Mouse (Mus musculus): ENCODE results near the gene Cdk4. TPM values are rescaled to one million over a fixed set of nuclear protein-coding genes. Genes with fewer than 3 reads are reported as not detected.

The Cdk4 gene
- polyA plus RNA-seq, 1 experiment from 2014 or later, result 718 TPM

GRCm38 (mm10) chr10:127077515-127077914 is 14.2 kb downstream of the Cdk4 start:
- Histone ChIP-seq H3K27ac (no peak overlapping the region), H3K9ac (no peak overlapping the region), H3K4me1 (replicated peaks) (peaks cover 38% of the 10 kb centered on the region), H3K4me2 (no peak overlapping the region), H3K9me3 (replicated peaks) (no peaks in the 10 kb centered on the region), H3K27me3 (peaks cover 76% of the 10 kb centered on the region), H3K4me3 (no peak overlapping the region), H3K36me3 (no peaks in the 10 kb centered on the region)
- no peak for ATAC-seq (replicated peaks; ENCODE audit: insufficient number of reproducible peaks, insufficient read depth, low FRiP score, low read depth)
- WGBS, result 11% methylated on average over 10 of the region's 10 CpGs

- peaks cover 82% of the 10 kb centered on the region for H3K27me3 ChIP-seq
- H3K9me3 ChIP-seq (replicated peaks), result no peaks in the 10 kb centered on the region
- peak overlapping the region; percentile 74 for H3K4me2 ChIP-seq
- 8% methylated on average over 10 of the region's 12 CpGs for WGBS
- H3K4me1 ChIP-seq (replicated peaks), result peaks cover 38% of the 10 kb centered on the region
- peak overlapping the region; percentile 48 for H3K4me3 ChIP-seq
- no peak overlapping the region for H3K27ac ChIP-seq
- no peak for ATAC-seq (replicated peaks; ENCODE audit: insufficient number of reproducible peaks, insufficient read depth, low FRiP score, low read depth)
- H3K9ac ChIP-seq, result no peak overlapping the region
- no peaks in the 10 kb centered on the region for H3K36me3 ChIP-seq
Observed at GRCm38 (mm10) chr10:127078001-127078676, 14.8 kb downstream of the Cdk4 start.

GRCm38 (mm10) chr10:127078677-127079575 is 15.6 kb downstream of the Cdk4 start:
- H3K9me3 ChIP-seq (replicated peaks), result no peaks in the 10 kb centered on the region
- peaks cover 38% of the 10 kb centered on the region for H3K4me1 ChIP-seq (replicated peaks)
- peaks cover 90% of the 10 kb centered on the region for H3K27me3 ChIP-seq
- no peak overlapping the region for H3K27ac ChIP-seq
- peak overlapping the region; percentile 48 for H3K4me3 ChIP-seq
- H3K9ac ChIP-seq, result peak overlapping the region; percentile 31
- no peaks in the 10 kb centered on the region for H3K36me3 ChIP-seq
- ATAC-seq (replicated peaks; ENCODE audit: insufficient number of reproducible peaks, insufficient read depth, low FRiP score, low read depth), result 0 out of 2 replicates have a peak, but pooled peaks have one; percentile 11
- H3K4me2 ChIP-seq, result peak overlapping the region; percentile 74
- 3% methylated on average over 49 of the region's 49 CpGs for WGBS

- Histone ChIP-seq H3K4me3 (peak overlapping the region; percentile 48), H3K27ac (no peak overlapping the region), H3K9ac (peak overlapping the region; percentile 31), H3K4me1 (replicated peaks) (peaks cover 38% of the 10 kb centered on the region), H3K27me3 (peaks cover 95% of the 10 kb centered on the region), H3K36me3 (no peaks in the 10 kb centered on the region), H3K9me3 (replicated peaks) (no peaks in the 10 kb centered on the region), H3K4me2 (peak overlapping the region; percentile 74)
- 8% methylated on average over 70 of the region's 70 CpGs for WGBS
- ATAC-seq (replicated peaks; ENCODE audit: insufficient number of reproducible peaks, insufficient read depth, low FRiP score, low read depth), result no peak
Observed at GRCm38 (mm10) chr10:127079665-127080391, 16.5 kb downstream of the Cdk4 start.

GRCm38 (mm10) chr10:127080901-127081780 is 17.8 kb downstream of the Cdk4 start:
- H3K36me3 ChIP-seq, result no peaks in the 10 kb centered on the region
- ATAC-seq (replicated peaks; ENCODE audit: insufficient number of reproducible peaks, insufficient read depth, low FRiP score, low read depth), result no peak
- WGBS, result 6% methylated on average over 48 of the region's 48 CpGs
- H3K4me2 ChIP-seq, result peak overlapping the region; percentile 59
- H3K9ac ChIP-seq, result 0 out of 2 replicates have a peak overlapping the region, but pooled peaks have one; percentile 25
- H3K27ac ChIP-seq, result no peak overlapping the region
- H3K4me1 ChIP-seq (replicated peaks), result peaks cover 38% of the 10 kb centered on the region
- H3K9me3 ChIP-seq (replicated peaks), result no peaks in the 10 kb centered on the region
- peak overlapping the region; percentile 48 for H3K4me3 ChIP-seq
- H3K27me3 ChIP-seq, result peaks cover 93% of the 10 kb centered on the region

- peaks cover 38% of the 10 kb centered on the region for H3K4me1 ChIP-seq (replicated peaks)
- no peaks in the 10 kb centered on the region for H3K9me3 ChIP-seq (replicated peaks)
- H3K36me3 ChIP-seq, result no peaks in the 10 kb centered on the region
- H3K27me3 ChIP-seq, result peaks cover 94% of the 10 kb centered on the region
- H3K4me2 ChIP-seq, result peak overlapping the region; percentile 59
- H3K4me3 ChIP-seq, result peak overlapping the region; percentile 48; the same call in 1 of the 2 replicates
- H3K9ac ChIP-seq, result no peak overlapping the region
- no peak for ATAC-seq (replicated peaks; ENCODE audit: insufficient number of reproducible peaks, insufficient read depth, low FRiP score, low read depth)
- no peak overlapping the region for H3K27ac ChIP-seq
- 28% methylated on average over 8 of the region's 8 CpGs for whole genome bisulfite sequencing
Observed at GRCm38 (mm10) chr10:127081996-127082620, 18.8 kb downstream of the Cdk4 start.

GRCm38 (mm10) chr10:127083292-127083914 is 20.1 kb downstream of the Cdk4 start:
- Histone ChIP-seq H3K27ac (no peak overlapping the region), H3K27me3 (peaks cover 92% of the 10 kb centered on the region), H3K4me2 (no peak overlapping the region), H3K36me3 (no peaks in the 10 kb centered on the region), H3K9ac (no peak overlapping the region), H3K4me1 (replicated peaks) (peaks cover 33% of the 10 kb centered on the region), H3K9me3 (replicated peaks) (no peaks in the 10 kb centered on the region), H3K4me3 (no peak overlapping the region)
- no peak for ATAC-seq (replicated peaks; ENCODE audit: insufficient number of reproducible peaks, insufficient read depth, low FRiP score, low read depth)
- 29% methylated on average over 8 of the region's 8 CpGs for WGBS

GRCm38 (mm10) chr10:127083915-127084306 is 20.6 kb downstream of the Cdk4 start:
- no peak overlapping the region for H3K9ac ChIP-seq
- peaks cover 92% of the 10 kb centered on the region for H3K27me3 ChIP-seq
- no peak overlapping the region for H3K27ac ChIP-seq
- H3K36me3 ChIP-seq, result no peaks in the 10 kb centered on the region
- 35% methylated on average over 5 of the region's 5 CpGs for WGBS
- no peak for ATAC-seq (replicated peaks; ENCODE audit: insufficient number of reproducible peaks, insufficient read depth, low FRiP score, low read depth)
- H3K4me3 ChIP-seq, result no peak overlapping the region
- H3K4me1 ChIP-seq (replicated peaks), result peaks cover 28% of the 10 kb centered on the region
- H3K4me2 ChIP-seq, result no peak overlapping the region
- no peaks in the 10 kb centered on the region for H3K9me3 ChIP-seq (replicated peaks)

- no peaks in the 10 kb centered on the region for H3K36me3 ChIP-seq
- H3K27ac ChIP-seq, result no peak overlapping the region
- H3K4me1 ChIP-seq (replicated peaks), result peaks cover 16% of the 10 kb centered on the region
- WGBS, result 79% methylated on average over 9 of the region's 9 CpGs
- no peak for ATAC-seq (replicated peaks; ENCODE audit: insufficient number of reproducible peaks, insufficient read depth, low FRiP score, low read depth)
- H3K4me3 ChIP-seq, result no peak overlapping the region
- no peak overlapping the region for H3K9ac ChIP-seq
- no peaks in the 10 kb centered on the region for H3K9me3 ChIP-seq (replicated peaks)
- peaks cover 92% of the 10 kb centered on the region for H3K27me3 ChIP-seq
- H3K4me2 ChIP-seq, result no peak overlapping the region
Observed at GRCm38 (mm10) chr10:127085052-127085451, 21.7 kb downstream of the Cdk4 start.

- Histone ChIP-seq H3K4me2 (no peak overlapping the region), H3K27ac (no peak overlapping the region), H3K36me3 (no peaks in the 10 kb centered on the region), H3K9me3 (replicated peaks) (no peaks in the 10 kb centered on the region), H3K4me3 (no peak overlapping the region), H3K9ac (no peak overlapping the region), H3K27me3 (peaks cover 92% of the 10 kb centered on the region), H3K4me1 (replicated peaks) (peaks cover 13% of the 10 kb centered on the region)
- 63% methylated on average over 6 of the region's 6 CpGs for WGBS
- no peak for ATAC-seq (replicated peaks; ENCODE audit: insufficient number of reproducible peaks, insufficient read depth, low FRiP score, low read depth)
Observed at GRCm38 (mm10) chr10:127085633-127086032, 22.3 kb downstream of the Cdk4 start.
